Mouse (Mus musculus): Measurements from ENCODE around the gene Ffar3.
A peak's percentile ranks its signal among the peaks of the same experiment; 100 is the strongest.
"Not testable (repeated sequence)": the region's sequence is repeated elsewhere in the genome, so short reads cannot be mapped to it uniquely, and the experiment has no call there.

Ffar3 gene

GRCm38 (mm10) chr7:30842092-30842491 lies 13.9 kb downstream of the Ffar3 start:
- Histone ChIP-seq H3K9me3 (ENCODE audit: low read length) (no peaks in the 10 kb centered on the region), H3K27me3 (ENCODE audit: insufficient read depth, low read length) (no peaks in the 10 kb centered on the region), H3K4me3 (replicated peaks; ENCODE audit: low read length) (no peak overlapping the region), H3K36me3 (ENCODE audit: insufficient read depth, low read length) (no peaks in the 10 kb centered on the region), H3K4me1 (replicated peaks; ENCODE audit: low read depth, low read length) (peaks cover 59% of the 10 kb centered on the region)
- TF ChIP-seq CTCF (conservative IDR thresholded peaks at IDR 0.05; ENCODE audit: low read length), result no peak
- TF ChIP-seq NANOG (IDR thresholded peaks at IDR 0.05; ENCODE audit: borderline replicate concordance, low read length), result no peak
- no peak for TF ChIP-seq POU5F1 (IDR thresholded peaks at IDR 0.05; ENCODE audit: borderline replicate concordance, low read length)

- H3K9me3 ChIP-seq (ENCODE audit: low read length), result no peaks in the 10 kb centered on the region
- no peaks in the 10 kb centered on the region for H3K27me3 ChIP-seq (ENCODE audit: insufficient read depth, low read length)
- H3K36me3 ChIP-seq (ENCODE audit: insufficient read depth, low read length), result no peaks in the 10 kb centered on the region
- no peak overlapping the region for H3K4me3 ChIP-seq (replicated peaks; ENCODE audit: low read length)
- TF ChIP-seq NANOG (IDR thresholded peaks at IDR 0.05; ENCODE audit: borderline replicate concordance, low read length) (no peak), POU5F1 (IDR thresholded peaks at IDR 0.05; ENCODE audit: borderline replicate concordance, low read length) (no peak)
- peaks cover 52% of the 10 kb centered on the region for H3K4me1 ChIP-seq (replicated peaks; ENCODE audit: low read depth, low read length)
Measured at GRCm38 (mm10) chr7:30841379-30841778, 14.6 kb downstream of the Ffar3 start.

GRCm38 (mm10) chr7:30840306-30840705 lies 15.7 kb downstream of the Ffar3 start:
- Histone ChIP-seq H3K4me3 (replicated peaks; ENCODE audit: low read length) (no peak overlapping the region), H3K4me1 (replicated peaks; ENCODE audit: low read depth, low read length) (peaks cover 45% of the 10 kb centered on the region), H3K9me3 (ENCODE audit: low read length) (peaks cover 7% of the 10 kb centered on the region), H3K36me3 (ENCODE audit: insufficient read depth, low read length) (no peaks in the 10 kb centered on the region), H3K27me3 (ENCODE audit: insufficient read depth, low read length) (no peaks in the 10 kb centered on the region)
- TF ChIP-seq POU5F1 (IDR thresholded peaks at IDR 0.05; ENCODE audit: borderline replicate concordance, low read length), result no peak
- no peak for TF ChIP-seq CTCF (conservative IDR thresholded peaks at IDR 0.05; ENCODE audit: low read length)
- TF ChIP-seq NANOG (IDR thresholded peaks at IDR 0.05; ENCODE audit: borderline replicate concordance, low read length), result no peak

- Histone ChIP-seq H3K27me3 (ENCODE audit: insufficient read depth, low read length) (no peaks in the 10 kb centered on the region), H3K9me3 (ENCODE audit: low read length) (peaks cover 10% of the 10 kb centered on the region), H3K4me1 (replicated peaks; ENCODE audit: low read depth, low read length) (peaks cover 20% of the 10 kb centered on the region), H3K36me3 (ENCODE audit: insufficient read depth, low read length) (no peaks in the 10 kb centered on the region), H3K4me3 (replicated peaks; ENCODE audit: low read length) (no peak overlapping the region)
- TF ChIP-seq POU5F1 (IDR thresholded peaks at IDR 0.05; ENCODE audit: borderline replicate concordance, low read length) (no peak), NANOG (IDR thresholded peaks at IDR 0.05; ENCODE audit: borderline replicate concordance, low read length) (no peak), CTCF (conservative IDR thresholded peaks at IDR 0.05; ENCODE audit: low read length) (no peak)
Measured at GRCm38 (mm10) chr7:30837277-30837676, 18.7 kb downstream of the Ffar3 start.

GRCm38 (mm10) chr7:30832684-30833083 lies 23.3 kb downstream of the Ffar3 start:
- Histone ChIP-seq H3K9me3 (ENCODE audit: low read length) (peaks cover 13% of the 10 kb centered on the region), H3K4me3 (replicated peaks; ENCODE audit: low read length) (peak overlapping the region; percentile 41), H3K4me1 (replicated peaks; ENCODE audit: low read depth, low read length) (peaks cover 21% of the 10 kb centered on the region)
- H3K27me3 ChIP-seq (ENCODE audit: insufficient read depth, low read length); H3K36me3 ChIP-seq (ENCODE audit: insufficient read depth, low read length): not testable (repeated sequence)

GRCm38 (mm10) chr7:30832261-30832660 lies 23.7 kb downstream of the Ffar3 start:
- H3K27me3 ChIP-seq (ENCODE audit: insufficient read depth, low read length), result no peaks in the 10 kb centered on the region
- peak overlapping the region; percentile 67 for H3K4me3 ChIP-seq (replicated peaks; ENCODE audit: low read length)
- peaks cover 18% of the 10 kb centered on the region for H3K9me3 ChIP-seq (ENCODE audit: low read length)
- no peaks in the 10 kb centered on the region for H3K36me3 ChIP-seq (ENCODE audit: insufficient read depth, low read length)
- H3K4me1 ChIP-seq (replicated peaks; ENCODE audit: low read depth, low read length), result peaks cover 24% of the 10 kb centered on the region
- no peak for TF ChIP-seq CTCF (conservative IDR thresholded peaks at IDR 0.05; ENCODE audit: low read length)
- TF ChIP-seq POU5F1 (IDR thresholded peaks at IDR 0.05; ENCODE audit: borderline replicate concordance, low read length), result no peak
- TF ChIP-seq NANOG (IDR thresholded peaks at IDR 0.05; ENCODE audit: borderline replicate concordance, low read length), result no peak

- Histone ChIP-seq H3K9me3 (ENCODE audit: low read length) (peaks cover 9% of the 10 kb centered on the region; the same call in 1 of the 2 replicates), H3K4me1 (replicated peaks; ENCODE audit: low read depth, low read length) (peaks cover 43% of the 10 kb centered on the region), H3K27me3 (ENCODE audit: insufficient read depth, low read length) (no peaks in the 10 kb centered on the region), H3K36me3 (ENCODE audit: insufficient read depth, low read length) (no peaks in the 10 kb centered on the region), H3K4me3 (replicated peaks; ENCODE audit: low read length) (0 out of 2 replicates have a peak overlapping the region, but pooled peaks have one; percentile 7)
- TF ChIP-seq POU5F1 (IDR thresholded peaks at IDR 0.05; ENCODE audit: borderline replicate concordance, low read length) (no peak), NANOG (IDR thresholded peaks at IDR 0.05; ENCODE audit: borderline replicate concordance, low read length) (no peak), CTCF (conservative IDR thresholded peaks at IDR 0.05; ENCODE audit: low read length) (no peak)
Measured at GRCm38 (mm10) chr7:30829428-30829827, 26.6 kb downstream of the Ffar3 start.

- not testable (repeated sequence) for H3K9me3 ChIP-seq (ENCODE audit: low read length); H3K36me3 ChIP-seq (ENCODE audit: insufficient read depth, low read length); H3K27me3 ChIP-seq (ENCODE audit: insufficient read depth, low read length)
- Histone ChIP-seq H3K4me3 (replicated peaks; ENCODE audit: low read length) (0 out of 2 replicates have a peak overlapping the region, but pooled peaks have one; percentile 7), H3K4me1 (replicated peaks; ENCODE audit: low read depth, low read length) (peaks cover 47% of the 10 kb centered on the region)
Measured at GRCm38 (mm10) chr7:30828871-30829270, 27.1 kb downstream of the Ffar3 start.

- Histone ChIP-seq H3K9me3 (ENCODE audit: low read length) (peaks cover 9% of the 10 kb centered on the region; the same call in 1 of the 2 replicates), H3K4me3 (replicated peaks; ENCODE audit: low read length) (no peak overlapping the region), H3K36me3 (ENCODE audit: insufficient read depth, low read length) (no peaks in the 10 kb centered on the region)
Measured at GRCm38 (mm10) chr7:30826660-30827059, 29.3 kb downstream of the Ffar3 start.

More at GRCm38 (mm10) chr7:30826660-30827059, 29.3 kb downstream of the Ffar3 start:
- Histone ChIP-seq H3K27me3 (ENCODE audit: insufficient read depth, low read length) (peaks cover 14% of the 10 kb centered on the region), H3K4me1 (replicated peaks; ENCODE audit: low read depth, low read length) (peaks cover 52% of the 10 kb centered on the region)
- TF ChIP-seq NANOG (IDR thresholded peaks at IDR 0.05; ENCODE audit: borderline replicate concordance, low read length), result no peak
- TF ChIP-seq CTCF (conservative IDR thresholded peaks at IDR 0.05; ENCODE audit: low read length), result no peak
- TF ChIP-seq POU5F1 (IDR thresholded peaks at IDR 0.05; ENCODE audit: borderline replicate concordance, low read length), result no peak

Data from E14TG2a.4 (cell line).